Mouse (Mus musculus): Measurements from ENCODE around the gene Itfg2. TPM values are rescaled to one million over a fixed set of nuclear protein-coding genes. Genes with fewer than 3 reads are reported as not detected.

Itfg2 gene
- total RNA-seq, 2 experiments from 2014 or later = 19.5 to 37.3 TPM

DNA sequence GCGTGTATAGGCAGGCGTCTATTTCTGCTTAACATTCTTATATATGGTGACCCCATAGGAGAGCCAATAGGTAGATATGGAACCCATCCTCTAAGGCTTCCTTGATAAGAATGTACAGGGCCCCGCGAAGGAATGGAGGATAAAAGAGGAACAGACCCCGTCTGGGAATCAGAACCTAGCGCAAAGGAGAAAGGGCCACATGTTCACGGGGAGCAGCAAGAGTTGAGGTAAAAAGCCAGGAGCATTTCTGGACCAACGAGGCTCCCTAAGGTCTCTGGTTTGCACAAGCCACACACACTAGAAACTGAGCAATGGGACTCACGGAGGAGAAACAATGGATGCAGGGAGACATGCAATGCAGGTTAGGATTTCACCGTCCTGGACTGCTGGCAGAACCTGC lies 12.6 kb upstream of the Itfg2 start:
- ATAC-seq (replicated peaks; ENCODE audit: low FRiP score, poor library complexity, severe bottlenecking) = no peak

DNA sequence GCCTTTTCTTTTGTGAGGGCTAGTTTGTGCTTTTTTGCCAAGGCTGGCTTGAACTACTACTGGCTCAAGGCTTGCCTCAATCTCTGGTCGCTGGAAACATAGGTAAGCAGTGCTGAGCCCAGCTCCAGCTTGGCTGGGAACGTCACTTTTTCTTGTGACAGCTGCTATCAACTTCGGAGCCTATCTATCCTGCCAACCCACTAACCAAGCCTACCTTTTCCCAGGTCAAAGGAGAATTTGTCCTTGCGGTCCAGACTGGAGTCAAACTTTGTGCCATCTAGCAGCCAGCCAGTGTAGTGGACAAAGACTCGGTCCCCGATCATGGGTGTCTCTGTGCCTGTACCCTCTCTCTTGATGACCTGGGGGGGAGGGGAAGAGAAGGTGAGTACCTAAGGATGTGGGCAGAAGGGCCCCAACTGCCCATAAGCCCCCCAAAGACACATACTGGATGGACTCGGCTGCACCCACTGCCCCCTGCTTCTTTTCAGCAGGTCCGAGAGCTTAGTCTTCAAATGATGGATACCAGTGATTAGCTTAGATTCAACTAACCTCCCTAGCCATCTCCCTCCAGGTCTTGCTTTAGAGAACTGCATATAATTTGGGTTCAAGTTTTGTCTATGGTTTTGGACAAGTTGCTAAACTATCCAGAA lies 11.8 kb upstream of the Itfg2 start:
- ATAC-seq (replicated peaks; ENCODE audit: low FRiP score, poor library complexity, severe bottlenecking) = no peak

DNA sequence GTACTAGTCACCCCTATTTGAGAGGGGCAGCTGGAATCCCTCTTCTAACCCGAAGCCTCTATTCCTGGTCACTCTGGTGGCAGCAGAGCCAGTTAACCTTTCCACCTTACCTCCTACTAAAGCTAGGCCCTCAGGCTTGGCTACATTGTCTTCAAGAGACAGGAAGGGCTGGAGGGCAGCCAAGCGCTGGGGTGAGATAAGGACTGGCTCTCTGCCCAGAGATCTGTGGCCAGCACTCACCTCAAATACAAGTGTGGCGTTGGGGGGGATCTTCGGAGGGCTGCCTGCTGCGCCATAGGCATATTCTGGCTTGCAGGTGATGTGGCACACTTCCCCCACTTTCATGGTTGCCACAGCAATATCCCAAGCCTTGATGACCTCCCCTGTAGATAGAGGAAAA lies 10.7 kb upstream of the Itfg2 start:
- ATAC-seq (replicated peaks; ENCODE audit: low FRiP score, poor library complexity, severe bottlenecking) = no peak

DNA sequence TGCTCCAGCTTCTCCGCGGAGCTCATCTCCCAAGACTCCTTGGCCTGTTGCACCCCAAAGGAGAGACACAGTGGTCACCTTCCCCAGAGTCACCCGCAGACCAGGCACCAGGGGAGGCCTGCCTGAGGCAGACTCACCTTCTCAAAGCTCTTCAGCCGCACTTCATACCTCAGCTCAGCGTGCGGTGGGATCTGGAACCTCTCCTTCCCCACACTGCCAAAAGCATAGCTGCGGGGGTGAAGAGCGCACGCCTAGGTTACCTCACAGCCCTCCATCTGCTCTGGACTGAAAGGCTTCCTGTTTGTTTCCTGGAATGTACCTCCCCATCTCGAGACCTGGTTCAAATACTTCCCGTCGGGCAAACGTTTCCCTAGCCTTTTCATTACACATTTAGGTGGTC lies 8.8 kb upstream of the Itfg2 start:
- ATAC-seq (replicated peaks; ENCODE audit: low FRiP score, poor library complexity, severe bottlenecking) = no peak

DNA sequence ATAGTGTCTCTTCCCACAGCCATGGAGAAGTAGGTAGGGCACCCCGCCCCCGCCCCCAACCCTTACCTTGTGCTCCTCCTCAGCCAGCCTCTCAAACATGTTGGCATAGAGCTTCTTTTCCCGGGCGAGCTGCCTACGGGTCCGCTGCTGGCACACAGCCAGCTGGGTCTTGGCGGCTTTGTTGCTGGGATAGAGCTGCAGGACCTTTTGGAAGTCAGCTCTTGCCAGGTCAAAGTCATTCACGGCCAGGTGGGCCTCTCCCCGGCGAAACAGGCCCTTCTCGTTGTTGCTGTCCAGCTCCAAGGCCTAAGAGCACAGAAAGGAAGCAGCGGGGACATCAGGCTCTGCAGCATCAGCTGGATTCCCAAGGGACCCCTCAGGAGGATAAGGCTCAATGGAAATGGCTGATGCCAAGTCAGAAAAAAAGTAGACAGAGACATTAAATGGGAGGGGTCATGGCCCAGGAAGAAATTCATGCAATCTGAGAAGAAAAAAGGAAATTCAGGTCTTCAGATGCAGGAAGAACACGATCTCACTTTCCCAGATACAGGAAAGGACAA lies 7.7 kb upstream of the Itfg2 start:
- no peak for ATAC-seq (replicated peaks; ENCODE audit: low FRiP score, poor library complexity, severe bottlenecking)

DNA sequence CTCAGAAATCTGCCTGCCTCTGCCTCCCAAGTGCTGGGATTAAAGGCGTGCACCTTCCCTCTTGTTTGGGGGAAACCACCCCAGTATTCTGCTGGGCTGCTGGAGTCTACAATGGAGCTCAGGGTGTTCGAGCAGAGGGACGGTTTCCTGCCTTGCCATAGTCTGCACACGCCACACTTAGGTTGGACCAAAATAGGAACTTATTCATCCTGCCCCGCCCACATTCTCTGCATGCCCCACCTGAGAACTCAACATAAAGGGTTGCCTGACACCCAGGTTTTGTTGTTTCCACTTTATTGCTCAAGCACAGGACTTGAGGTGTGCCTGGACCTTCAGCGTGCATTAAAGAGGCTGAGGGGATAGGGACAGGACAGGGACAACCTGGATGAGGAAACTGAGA lies 5.1 kb upstream of the Itfg2 start:
- no peak for ATAC-seq (replicated peaks; ENCODE audit: low FRiP score, poor library complexity, severe bottlenecking)

DNA sequence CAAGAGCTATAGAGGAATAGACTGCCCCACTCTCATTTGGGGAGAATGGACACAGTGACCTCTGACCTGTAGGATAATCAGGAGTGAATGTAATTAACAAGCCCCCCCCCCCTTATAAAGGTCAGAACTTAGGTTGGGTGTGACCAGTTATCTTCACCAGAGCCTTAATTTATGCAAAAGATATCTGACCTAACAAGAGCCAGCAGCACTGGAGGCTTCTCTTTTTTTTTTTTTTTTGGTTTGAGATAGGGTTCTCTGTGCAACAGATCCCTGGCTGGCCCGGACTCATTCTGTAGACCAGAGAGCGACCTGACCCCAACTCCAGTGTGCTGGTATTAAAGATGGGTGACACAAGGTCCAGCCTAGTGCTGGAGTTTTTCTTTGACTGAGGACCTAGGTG lies 4.6 kb upstream of the Itfg2 start:
- ATAC-seq (replicated peaks; ENCODE audit: low FRiP score, poor library complexity, severe bottlenecking) = no peak

DNA sequence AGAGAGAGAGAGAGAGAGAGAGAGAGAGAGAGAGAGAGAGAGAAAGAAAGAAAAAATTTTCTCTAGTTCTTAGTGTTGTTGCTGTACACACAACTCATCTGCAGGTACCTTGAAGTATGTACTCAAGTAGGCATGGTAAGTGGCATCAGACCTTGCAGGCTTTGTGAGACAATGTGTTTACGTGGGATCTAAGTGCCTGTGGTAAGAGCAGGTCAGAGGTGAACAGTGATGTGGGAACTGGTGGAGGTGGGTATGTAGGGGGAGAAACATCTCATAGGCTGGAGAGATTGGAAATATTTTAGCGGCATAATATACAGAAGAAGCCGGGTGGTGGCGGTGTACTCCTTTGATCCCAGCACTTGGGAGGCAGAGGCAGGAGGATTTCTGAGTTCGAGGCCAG lies 2.8 kb upstream of the Itfg2 start:
- no peak for ATAC-seq (replicated peaks; ENCODE audit: low FRiP score, poor library complexity, severe bottlenecking)

DNA sequence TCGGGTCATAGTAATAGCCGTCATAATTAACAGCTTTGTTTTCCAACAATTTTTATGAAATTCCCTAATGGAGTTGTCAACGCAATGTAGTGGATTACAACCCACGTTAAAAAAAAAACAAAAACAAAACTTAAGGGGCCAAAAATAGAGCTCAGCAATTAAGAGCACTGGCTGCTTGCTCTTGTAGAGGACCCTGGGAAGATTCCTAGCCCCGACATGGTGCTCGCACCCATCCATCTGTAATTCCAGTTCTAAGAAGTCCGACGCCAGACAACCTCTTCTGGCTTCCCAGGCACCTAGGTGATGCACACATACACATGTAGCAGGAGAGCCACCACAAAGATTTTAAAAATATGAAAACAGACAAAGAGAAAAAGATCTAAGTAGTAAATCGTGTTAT lies 315 bp upstream of the Itfg2 start:
- no peak for ATAC-seq (replicated peaks; ENCODE audit: low FRiP score, poor library complexity, severe bottlenecking)

DNA sequence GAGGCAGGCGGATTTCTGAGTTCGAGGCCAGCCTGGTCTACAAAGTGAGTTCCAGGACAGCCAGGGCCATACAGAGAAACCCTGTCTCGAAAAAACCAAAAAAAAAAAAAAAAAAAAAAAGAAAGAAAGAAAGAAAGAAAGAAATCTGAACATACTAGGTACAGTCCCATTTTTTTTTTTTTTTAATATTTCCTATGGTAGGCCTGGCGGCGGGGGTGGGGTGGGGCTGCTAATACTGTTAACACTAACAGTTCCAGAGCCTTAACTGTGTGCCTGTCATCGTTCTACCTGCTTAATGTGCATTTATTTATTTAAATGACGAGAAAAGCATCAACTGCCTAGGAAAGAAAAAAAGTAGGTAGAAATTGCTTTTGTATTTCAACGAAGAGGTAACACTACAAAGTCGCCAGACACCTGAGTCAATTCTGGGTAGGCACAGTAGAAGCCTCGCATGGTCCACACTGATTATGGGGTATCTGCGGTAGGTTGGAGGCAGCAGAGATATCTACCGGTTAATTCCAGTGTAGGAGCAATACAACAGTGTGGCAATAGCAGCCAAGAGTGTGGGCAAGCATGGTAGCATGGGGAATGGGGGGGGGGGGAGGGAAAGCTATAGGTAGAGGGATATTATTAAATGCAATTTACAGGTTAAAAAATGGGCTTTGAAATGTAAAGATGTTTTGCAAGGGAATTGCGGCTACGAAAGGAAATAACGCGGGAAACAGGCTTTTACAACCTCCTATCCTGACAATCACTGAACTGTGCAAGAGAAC lies 1.0 kb downstream of the Itfg2 start:
- peak; percentile 40; the same call in 1 of the 2 replicates for ATAC-seq (replicated peaks; ENCODE audit: low FRiP score, poor library complexity, severe bottlenecking)

DNA sequence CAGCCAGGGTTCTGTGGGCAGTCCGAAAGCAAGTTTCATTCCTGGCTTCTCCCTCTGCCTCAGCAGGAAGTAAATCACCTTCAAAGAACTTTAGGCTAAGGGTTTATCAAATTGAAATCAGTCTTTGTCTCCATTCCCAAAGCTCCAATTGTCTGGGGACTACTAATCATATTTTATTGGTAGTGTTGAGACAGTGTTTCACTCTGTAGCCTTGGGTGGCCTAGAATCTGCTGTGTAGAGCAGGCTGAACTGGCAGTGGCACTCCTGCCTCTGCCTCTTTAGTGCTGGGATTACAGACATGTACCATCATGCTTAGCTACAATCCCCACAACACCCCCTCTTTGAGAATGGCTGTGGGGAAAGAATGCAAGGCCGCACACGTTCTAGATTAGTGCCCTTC lies 3.3 kb downstream of the Itfg2 start:
- no peak for ATAC-seq (replicated peaks; ENCODE audit: low FRiP score, poor library complexity, severe bottlenecking)

DNA sequence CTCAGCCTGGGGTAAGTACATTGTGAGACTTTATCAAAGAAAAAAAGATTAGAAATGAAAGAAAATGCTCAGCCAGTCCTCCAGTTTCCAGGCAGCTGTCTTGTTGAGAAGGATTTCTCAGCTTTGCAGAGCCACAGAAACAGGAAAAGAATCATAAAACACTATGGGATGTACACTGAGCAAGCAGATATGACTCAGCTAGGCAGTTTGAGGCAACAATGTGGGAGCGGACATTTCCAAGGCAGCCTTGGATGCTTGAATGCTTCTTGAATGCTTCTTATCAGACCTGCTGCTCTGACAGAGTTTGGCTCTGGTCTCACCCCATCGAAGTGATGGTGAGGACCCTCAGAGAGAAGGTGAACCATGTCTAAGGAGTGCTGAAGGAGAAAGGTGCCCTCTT lies 3.7 kb downstream of the Itfg2 start:
- ATAC-seq (replicated peaks; ENCODE audit: low FRiP score, poor library complexity, severe bottlenecking) = no peak

DNA sequence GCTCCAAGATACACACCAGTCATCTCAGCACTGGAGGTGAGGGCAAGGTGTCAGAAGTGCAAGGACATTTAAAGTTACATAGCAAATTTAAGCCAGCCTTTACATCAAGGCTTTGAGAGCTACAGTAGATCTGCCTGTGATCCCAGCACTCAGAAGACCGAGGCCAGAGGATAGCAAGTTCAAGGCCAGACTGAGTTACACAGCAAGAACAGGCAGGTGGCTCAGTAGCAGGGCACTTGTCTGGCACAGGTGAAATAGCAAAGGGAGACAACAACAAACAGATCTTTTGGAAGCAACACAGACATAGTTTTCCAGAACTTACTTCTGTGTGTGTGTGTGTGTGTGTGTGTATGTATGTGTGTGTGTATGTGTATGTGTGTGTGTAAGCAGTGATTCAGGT lies 6.7 kb downstream of the Itfg2 start:
- ATAC-seq (replicated peaks; ENCODE audit: low FRiP score, poor library complexity, severe bottlenecking) = no peak

DNA sequence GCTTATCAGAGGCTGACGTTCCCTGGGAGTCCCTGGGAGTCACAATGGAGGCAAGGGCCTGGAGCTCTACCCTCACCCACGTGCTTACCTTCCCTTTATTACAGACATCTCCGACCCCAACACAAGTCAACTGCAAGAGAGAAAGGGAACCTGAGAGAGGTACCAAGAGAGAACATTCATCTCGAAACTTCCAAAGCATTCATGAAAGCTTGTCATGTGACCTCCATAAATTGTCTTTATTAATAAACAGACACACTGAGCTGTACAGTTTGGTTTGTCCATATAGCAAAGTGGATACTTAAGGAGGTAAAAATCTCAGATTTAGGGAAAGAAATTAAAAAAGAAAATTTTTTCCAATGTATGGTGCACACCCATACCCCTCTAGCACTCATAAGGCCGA lies 8.6 kb downstream of the Itfg2 start:
- no peak for ATAC-seq (replicated peaks; ENCODE audit: low FRiP score, poor library complexity, severe bottlenecking)

DNA sequence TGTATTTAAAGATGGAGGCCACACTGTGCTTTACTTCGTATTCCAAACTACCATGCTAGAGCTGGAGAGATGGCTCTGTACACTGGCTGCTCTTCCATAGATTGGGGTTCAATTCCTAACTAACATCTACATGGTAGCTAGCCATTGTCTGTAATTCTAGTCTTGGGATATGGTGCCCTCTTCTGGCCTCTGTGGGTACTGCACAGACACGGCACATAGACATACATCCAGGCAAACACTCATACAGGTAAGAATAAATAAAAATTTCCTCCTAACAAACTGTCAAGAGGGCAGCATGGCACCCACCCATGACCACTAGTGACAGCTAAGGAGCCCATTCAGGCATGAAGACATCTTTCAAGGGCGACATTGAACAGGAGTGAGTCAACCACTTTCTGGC lies 13.6 kb downstream of the Itfg2 start:
- peak; percentile 61; the same call in 1 of the 2 replicates for ATAC-seq (replicated peaks; ENCODE audit: low FRiP score, poor library complexity, severe bottlenecking)

DNA sequence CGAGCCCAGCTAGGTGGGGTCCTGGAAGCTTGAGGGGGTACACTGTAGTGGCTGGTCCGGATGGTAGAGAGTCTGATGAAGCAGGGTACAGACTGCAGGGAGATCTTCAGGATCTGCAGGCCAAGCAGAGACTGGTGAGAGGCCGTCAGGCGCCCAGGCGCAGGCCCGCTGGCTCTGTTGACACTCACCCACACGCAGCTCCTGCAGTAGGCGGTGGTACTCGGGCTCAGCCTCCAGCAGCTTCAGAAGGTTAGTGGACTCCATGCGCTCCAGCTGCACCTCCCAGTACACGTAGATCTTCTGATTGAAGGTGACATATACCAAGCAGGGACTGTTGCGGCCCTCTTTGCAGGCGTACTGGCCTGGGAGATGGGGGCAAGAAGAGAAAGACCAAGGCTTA lies 14.4 kb downstream of the Itfg2 start:
- ATAC-seq (replicated peaks; ENCODE audit: low FRiP score, poor library complexity, severe bottlenecking) = no peak

DNA sequence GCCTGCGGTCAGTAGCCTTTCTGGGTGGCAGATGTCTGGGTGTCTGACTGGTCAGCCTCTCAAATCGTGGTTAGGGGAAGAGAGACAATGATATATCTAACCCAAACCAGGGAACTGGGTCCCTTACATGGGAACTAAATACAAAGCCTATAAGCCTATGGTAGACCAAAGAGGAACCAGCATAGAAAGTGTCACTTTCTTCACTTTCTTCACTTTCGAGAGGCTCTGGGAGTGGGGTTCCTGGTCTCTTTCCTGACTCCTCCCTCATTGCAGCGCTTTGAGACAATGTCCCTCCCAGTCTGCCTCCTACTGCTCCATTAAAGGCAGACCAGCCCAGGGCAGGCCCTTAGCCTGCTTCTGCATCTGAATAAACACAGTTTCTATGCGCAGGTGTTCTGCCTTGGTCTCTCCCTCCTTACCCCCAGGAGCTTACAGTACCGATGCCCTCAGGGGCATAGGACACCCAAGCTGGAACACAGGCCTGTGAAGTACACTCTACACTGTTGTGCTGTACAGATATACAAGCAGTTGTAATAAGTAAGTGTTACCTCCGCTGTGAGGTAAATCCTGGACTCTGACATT lies 16.1 kb downstream of the Itfg2 start:
- ATAC-seq (replicated peaks; ENCODE audit: low FRiP score, poor library complexity, severe bottlenecking) = no peak

DNA sequence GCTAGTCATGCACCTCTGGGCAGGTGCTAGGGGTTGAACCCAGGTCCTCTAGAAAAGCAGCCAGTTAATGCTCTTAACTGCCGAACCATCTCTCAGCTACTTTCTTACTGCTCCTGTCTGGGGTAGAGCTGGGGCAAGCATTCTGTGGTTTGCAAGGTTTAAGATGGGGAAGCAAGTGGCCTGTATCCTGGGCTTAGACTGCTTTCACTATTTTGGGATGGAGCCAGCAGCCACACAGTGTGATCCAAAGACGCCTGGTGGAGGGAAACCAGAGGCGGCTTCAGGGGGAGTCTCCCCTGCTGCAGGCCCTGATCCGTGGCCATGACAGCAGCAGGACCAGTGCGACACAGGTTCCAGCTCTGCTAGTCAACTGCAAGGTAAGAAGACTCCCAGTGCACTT lies 20.0 kb downstream of the Itfg2 start:
- no peak for ATAC-seq (replicated peaks; ENCODE audit: low FRiP score, poor library complexity, severe bottlenecking)

DNA sequence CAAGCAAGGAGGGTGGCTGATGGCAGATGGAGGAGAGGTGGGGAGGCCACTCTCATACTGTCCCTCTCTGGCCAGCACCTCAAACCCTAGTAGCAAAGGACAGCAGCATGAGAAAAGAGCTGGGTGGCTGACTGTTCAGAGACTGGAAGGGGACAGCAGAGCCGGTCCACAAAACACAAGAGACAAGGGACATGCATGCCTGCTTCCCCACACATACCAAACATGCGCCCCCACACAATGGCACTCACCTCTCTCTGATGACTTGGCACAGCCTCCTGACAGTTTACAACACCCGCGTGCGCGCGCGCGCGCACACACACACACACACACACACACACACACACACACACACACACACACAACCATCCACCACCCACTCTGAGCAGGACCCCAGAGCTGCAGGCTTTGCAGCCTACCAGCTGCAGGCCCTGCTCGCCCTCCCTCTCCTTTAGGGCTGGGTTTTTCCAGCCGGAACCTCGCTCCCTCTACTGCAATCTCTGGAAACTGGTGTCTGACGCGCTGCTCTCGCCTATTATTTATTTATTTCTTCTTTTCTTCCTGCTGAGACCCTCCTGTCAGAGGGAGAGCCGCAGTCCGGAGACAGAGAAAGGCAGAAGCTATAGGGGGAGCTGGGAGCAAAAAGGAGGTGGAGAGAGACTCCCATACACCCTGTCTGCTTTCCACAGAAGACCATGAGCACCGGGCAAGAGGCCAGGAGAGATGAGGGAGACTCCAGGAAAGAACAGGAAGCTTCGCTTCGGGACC lies 25.1 kb downstream of the Itfg2 start:
- no peak for ATAC-seq (replicated peaks; ENCODE audit: low FRiP score, poor library complexity, severe bottlenecking)

DNA sequence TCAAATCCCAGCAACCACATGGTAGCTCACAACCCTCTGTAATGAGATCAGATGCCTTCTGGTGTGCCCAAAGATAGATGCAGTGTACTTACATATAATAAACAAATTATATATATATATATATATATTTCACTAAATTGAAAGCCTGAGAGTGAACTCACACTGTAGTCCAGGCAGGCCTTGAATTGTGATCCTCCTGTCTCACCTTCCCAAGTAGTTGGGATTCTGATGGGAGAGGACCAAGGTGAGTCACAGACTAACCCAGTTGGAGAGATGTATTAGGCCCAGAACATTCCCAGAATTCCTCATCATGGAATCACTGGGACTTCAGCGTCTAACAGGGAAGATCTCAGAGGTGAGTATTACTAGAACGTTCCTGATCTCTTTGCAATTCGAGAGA lies 25.7 kb downstream of the Itfg2 start, which contains the start of gene Nrip2:
Gene Nrip2, plus strand, starts transcription at position 301 of the 400 bp plus-strand sequence.
- no peak for ATAC-seq (replicated peaks; ENCODE audit: low FRiP score, poor library complexity, severe bottlenecking)

All from erythroid progenitor cell, adult 5-6 weeks (primary cell).